Mouse (Mus musculus) ES-Bruce4 (cell line): ENCODE data around the gene Enpp6. TPM values are rescaled to one million over a fixed set of nuclear protein-coding genes. Genes with fewer than 3 reads are reported as not detected.

Source experiments
- H3K27ac ChIP-seq: 2 replicates; pipeline ENCODE4 v1.5.1; 2012; ENCODE audit warnings: low read length, inconsistent platforms; ENCODE audit not compliant: insufficient read depth
- H3K27me3 ChIP-seq: 2 replicates; pipeline ENCODE4 v1.6.1; 2012; ENCODE audit warnings: mild to moderate bottlenecking, low read length, inconsistent platforms; ENCODE audit not compliant: control insufficient read depth, poor library complexity, insufficient read depth, severe bottlenecking
- H3K36me3 ChIP-seq: 2 replicates; pipeline ENCODE4 v1.6.1; 2012; ENCODE audit warnings: inconsistent platforms, mild to moderate bottlenecking, low read length, moderate library complexity; ENCODE audit not compliant: control insufficient read depth, poor library complexity, insufficient read depth, severe bottlenecking
- H3K4me1 ChIP-seq: one replicate; pipeline ENCODE4 v1.8.1; 2011; ENCODE audit warnings: low read length; ENCODE audit not compliant: control insufficient read depth, insufficient read depth
- H3K4me3 ChIP-seq: 2 replicates; pipeline ENCODE4 v1.5.1; 2011; ENCODE audit warnings: low read depth, mild to moderate bottlenecking, low read length
- H3K9ac ChIP-seq: 2 replicates; pipeline ENCODE4 v1.6.1; 2012; ENCODE audit warnings: low read depth, mild to moderate bottlenecking, inconsistent platforms; ENCODE audit not compliant: poor library complexity, severe bottlenecking
- H3K9me3 ChIP-seq: replicated peaks from 2 replicates; pipeline ENCODE4 v1.6.1; 2012; ENCODE audit warnings: mild to moderate bottlenecking, low read length, inconsistent platforms; ENCODE audit not compliant: control insufficient read depth, poor library complexity, insufficient read depth, severe bottlenecking
- CTCF ChIP-seq: IDR thresholded peaks from one replicate; pipeline ENCODE4 v1.8.1; 2011; ENCODE audit warnings: low read depth, low read length
- EP300 ChIP-seq: IDR thresholded peaks from 2 replicates; pipeline ENCODE4 v1.6.1; 2011; ENCODE audit warnings: low read depth, low read length; ENCODE audit not compliant: insufficient read depth
- POLR2A ChIP-seq: IDR thresholded peaks from one replicate; pipeline ENCODE4 v1.8.1; 2011; ENCODE audit warnings: low read length; ENCODE audit not compliant: insufficient read depth
- polyA plus RNA-seq: library from polyadenylated mRNA; stranded (reverse); fragments of >200 nt; gene quantifications from 2 replicates; pipeline ENCODE4 v1.2.4, GENCODE M21; 2011; ENCODE audit warnings: low read depth; ENCODE audit not compliant: missing spikeins, insufficient read depth, insufficient read length

Enpp6 gene
- polyA plus RNA-seq, 1 experiment: not detected

GRCm38 (mm10) chr8:47145258-47145657 is 158.6 kb downstream of the Enpp6 start:
- peaks cover 5% of the 10 kb centered on the region; the same call in 1 of the 2 replicates for H3K9me3 ChIP-seq
- no peaks in the 10 kb centered on the region for H3K27me3 ChIP-seq
- H3K9ac ChIP-seq: no peak overlapping the region
- H3K4me3 ChIP-seq: no peak overlapping the region
- H3K36me3 ChIP-seq: no peaks in the 10 kb centered on the region
- H3K27ac ChIP-seq: no peak overlapping the region
- no peak for TF ChIP-seq POLR2A
- no peak for TF ChIP-seq EP300
- TF ChIP-seq CTCF: no peak
- H3K4me1 ChIP-seq: no peaks in the 10 kb centered on the region

Other genes with a start within 250 kb of the Enpp6 start
- 17.6 and 19.1 TPM in 2 replicates for gene Irf2, start 247.2 kb upstream of the Enpp6 start, polyA plus RNA-seq